Mouse (Mus musculus) intestine, postnatal 0 days (tissue): ENCODE measurements around the gene Vwce. TPM values are rescaled to one million over a fixed set of nuclear protein-coding genes. Genes with fewer than 3 reads are reported as not detected.

Experiments used
- ATAC-seq: fragments of 200-750 bp; cut with Nextera tagmentation; 2 replicates; pipeline ENCODE4 v1.8.0; 2017; ENCODE audit warnings: mild to moderate bottlenecking, moderate TSS enrichment, moderate library complexity
- H3K27ac ChIP-seq: fragments of 300-500 bp; sonication (generic); 2 replicates; pipeline ENCODE4 v1.5.1; 2014; ENCODE audit warnings: mild to moderate bottlenecking, low read depth, low read length, moderate library complexity
- H3K27me3 ChIP-seq: fragments of 300-500 bp; sonication (generic); replicated peaks from 2 replicates; pipeline ENCODE4 v1.6.1; 2014; ENCODE audit warnings: low read length, mixed read lengths; ENCODE audit not compliant: control insufficient read depth, insufficient read depth
- H3K36me3 ChIP-seq: fragments of 300-500 bp; sonication (generic); 2 replicates; pipeline ENCODE4 v1.6.1; 2014; ENCODE audit warnings: mild to moderate bottlenecking, moderate library complexity; ENCODE audit not compliant: control insufficient read depth, insufficient read depth
- H3K4me1 ChIP-seq: fragments of 300-500 bp; sonication (generic); replicated peaks from 2 replicates; pipeline ENCODE4 v1.6.1; 2014; ENCODE audit warnings: antibody characterized with exemption, low read length, mixed read lengths; ENCODE audit not compliant: control insufficient read depth, insufficient read depth
- H3K4me2 ChIP-seq: fragments of 300-500 bp; sonication (generic); replicated peaks from 2 replicates; pipeline ENCODE4 v1.6.1; 2014; ENCODE audit warnings: low read depth, mild to moderate bottlenecking, moderate library complexity
- H3K4me3 ChIP-seq: fragments of 300-500 bp; sonication (generic); 2 replicates; pipeline ENCODE4 v1.5.1; 2014; ENCODE audit warnings: low read depth, low read length
- H3K9ac ChIP-seq: fragments of 300-500 bp; sonication (generic); 2 replicates; pipeline ENCODE4 v1.6.1; 2014; ENCODE audit warnings: mild to moderate bottlenecking, low read depth, low read length
- H3K9me3 ChIP-seq: fragments of 300-500 bp; sonication (generic); 2 replicates; pipeline ENCODE4 v1.6.1; 2016; ENCODE audit warnings: mixed run types; ENCODE audit not compliant: control insufficient read depth
- CTCF ChIP-seq: sonication (generic); IDR thresholded peaks from 2 replicates; pipeline ENCODE4 v1.5.1; 2016; ENCODE audit warnings: low read depth, mild to moderate bottlenecking, control low read depth, antibody characterized with exemption, moderate library complexity
- WGBS: fragments of 180-500 bp; shearing (Covaris S2); extraction: QIAGEN DNeasy Blood & Tissue Kit; methylation state at CpG from one replicate; pipeline ENCODE4 v1.1.7; 2014; 5-methylcytosine and 5-hydroxymethylcytosine counted together
- polyA plus RNA-seq: library from polyadenylated mRNA; unstranded; fragments of >200 nt; fragmentation: Nextera tagmentation; extraction: Ambion mirVana; gene quantifications from 2 replicates; pipeline ENCODE4 v1.2.1, GENCODE M21; 2015

Gene Vwce
- polyA plus RNA-seq, 1 experiment from 2014 or later, result 7.1 TPM

- no peak overlapping the region for H3K27ac ChIP-seq
- no peaks in the 10 kb centered on the region for H3K27me3 ChIP-seq
- no peak for TF ChIP-seq CTCF
- ATAC-seq, result no peak
- H3K4me1 ChIP-seq, result peaks cover 4% of the 10 kb centered on the region; the same call in 1 of the 2 replicates
- no peaks in the 10 kb centered on the region for H3K9me3 ChIP-seq
- no peaks in the 10 kb centered on the region for H3K36me3 ChIP-seq
- H3K4me3 ChIP-seq, result no peak overlapping the region
- WGBS, result 81% methylated on average over 5 of the region's 5 CpGs
- no peak overlapping the region for H3K9ac ChIP-seq
- no peak overlapping the region for H3K4me2 ChIP-seq
These were observed 27.4 kb downstream of the Vwce start for GRCm38 (mm10) chr19:10661373-10661772.

DNA sequence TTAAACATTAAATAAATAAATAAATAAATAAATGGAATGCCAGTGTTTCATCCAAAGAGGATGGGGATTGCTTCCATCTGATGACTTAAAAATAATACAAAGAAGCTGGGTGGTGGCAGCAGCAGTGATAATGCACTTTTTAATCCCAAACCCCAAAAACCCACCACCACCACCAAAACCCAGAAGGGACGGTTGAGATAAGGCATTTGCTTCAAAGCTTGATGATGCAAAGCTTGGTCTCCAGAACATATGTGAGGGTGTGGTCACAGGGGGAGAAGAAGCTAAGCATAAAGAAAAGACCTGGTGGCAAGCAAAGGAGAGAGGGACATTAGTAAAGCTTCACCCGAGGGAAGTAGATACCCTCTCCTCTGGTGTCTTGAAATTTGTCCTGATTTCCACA is 27.9 kb downstream of the Vwce start:
- no peaks in the 10 kb centered on the region for H3K27me3 ChIP-seq
- no peaks in the 10 kb centered on the region for H3K36me3 ChIP-seq
- peaks cover 4% of the 10 kb centered on the region; the same call in 1 of the 2 replicates for H3K4me1 ChIP-seq
- no peak overlapping the region for H3K27ac ChIP-seq
- H3K9ac ChIP-seq, result no peak overlapping the region
- no peak for ATAC-seq
- no peak overlapping the region for H3K4me3 ChIP-seq
- no peak for TF ChIP-seq CTCF
- no peak overlapping the region for H3K4me2 ChIP-seq
- H3K9me3 ChIP-seq, result no peaks in the 10 kb centered on the region
- 92% methylated on average over 2 of the region's 2 CpGs for WGBS

DNA sequence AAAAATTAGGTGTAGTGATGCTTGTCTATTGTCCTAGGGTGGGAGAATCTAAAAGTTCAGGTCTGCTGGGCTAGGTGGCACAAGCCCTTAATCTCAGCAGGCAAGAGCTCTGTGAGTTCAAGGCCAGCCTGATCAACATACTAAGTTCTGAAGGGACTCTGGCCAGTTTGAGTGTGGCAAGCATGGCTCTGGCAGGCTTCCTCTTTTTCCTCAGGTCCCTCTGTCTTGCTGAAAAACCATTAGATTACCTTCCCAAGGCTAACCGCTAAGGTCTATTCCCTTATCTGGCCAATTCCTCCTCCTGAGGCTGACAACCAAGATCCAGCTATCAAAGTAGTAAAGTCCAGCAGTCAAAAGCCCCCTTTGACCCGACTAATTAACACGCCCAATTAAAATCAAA is 28.7 kb downstream of the Vwce start:
- 52% methylated on average over 3 of the region's 3 CpGs for WGBS
- TF ChIP-seq CTCF, result no peak
- Histone ChIP-seq H3K27me3 (no peaks in the 10 kb centered on the region), H3K9me3 (no peaks in the 10 kb centered on the region), H3K9ac (no peak overlapping the region), H3K36me3 (no peaks in the 10 kb centered on the region), H3K4me2 (no peak overlapping the region), H3K4me3 (no peak overlapping the region), H3K4me1 (peaks cover 4% of the 10 kb centered on the region; the same call in 1 of the 2 replicates), H3K27ac (no peak overlapping the region)
- ATAC-seq, result no peak

GRCm38 (mm10) chr19:10665093-10665492 is 31.1 kb downstream of the Vwce start:
- H3K36me3 ChIP-seq, result no peaks in the 10 kb centered on the region
- 54% methylated on average over 3 of the region's 3 CpGs for WGBS

GRCm38 (mm10) chr19:10665499-10665898 is 31.5 kb downstream of the Vwce start:
- peak; percentile 91 for TF ChIP-seq CTCF
- no peak overlapping the region for H3K4me3 ChIP-seq
- WGBS, result 12% methylated on average over 2 of the region's 2 CpGs

More at GRCm38 (mm10) chr19:10665093-10665492, 31.1 kb downstream of the Vwce start:
- no peak overlapping the region for H3K4me2 ChIP-seq
- no peak overlapping the region for H3K27ac ChIP-seq
- no peaks in the 10 kb centered on the region for H3K9me3 ChIP-seq
- H3K9ac ChIP-seq, result no peak overlapping the region
- ATAC-seq, result no peak
- no peak for TF ChIP-seq CTCF
- no peak overlapping the region for H3K4me3 ChIP-seq
- H3K4me1 ChIP-seq, result no peaks in the 10 kb centered on the region
- H3K27me3 ChIP-seq, result no peaks in the 10 kb centered on the region

DNA sequence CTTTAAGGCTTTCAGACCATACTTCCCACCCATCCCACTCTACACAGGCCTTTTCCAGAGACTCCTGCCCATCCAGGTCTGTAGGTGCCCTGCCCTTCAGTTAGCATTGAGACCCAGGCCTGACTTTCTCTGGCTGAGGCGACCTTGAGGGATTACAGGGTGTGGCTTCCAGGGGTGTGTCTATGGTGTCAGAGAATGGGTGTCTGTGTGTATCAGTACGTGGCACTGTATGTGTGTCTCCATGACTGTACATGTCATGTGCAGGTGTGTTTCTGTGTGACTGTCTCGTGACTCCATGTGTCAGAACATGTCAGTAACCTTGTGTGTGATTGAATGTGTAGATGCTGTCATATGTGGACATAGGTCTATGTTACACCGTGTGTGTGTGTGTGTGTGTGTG is 37.3 kb downstream of the Vwce start:
- TF ChIP-seq CTCF, result no peak
- 0 out of 2 replicates have a peak, but pooled peaks have one; percentile 2 for ATAC-seq
- H3K9ac ChIP-seq, result no peak overlapping the region
- no peaks in the 10 kb centered on the region for H3K4me1 ChIP-seq
- no peak overlapping the region for H3K4me2 ChIP-seq
- no peaks in the 10 kb centered on the region for H3K9me3 ChIP-seq
- H3K27ac ChIP-seq, result 0 out of 2 replicates have a peak overlapping the region, but pooled peaks have one; percentile 57
- WGBS, result 70% methylated on average over 4 of the region's 4 CpGs
- no peaks in the 10 kb centered on the region for H3K27me3 ChIP-seq
- no peak overlapping the region for H3K4me3 ChIP-seq
- no peaks in the 10 kb centered on the region for H3K36me3 ChIP-seq

More at GRCm38 (mm10) chr19:10665499-10665898, 31.5 kb downstream of the Vwce start:
- H3K9ac ChIP-seq, result no peak overlapping the region
- no peak overlapping the region for H3K27ac ChIP-seq
- H3K9me3 ChIP-seq, result no peaks in the 10 kb centered on the region
- peak; percentile 46; the same call in 1 of the 2 replicates for ATAC-seq
- H3K36me3 ChIP-seq, result no peaks in the 10 kb centered on the region
- no peaks in the 10 kb centered on the region for H3K27me3 ChIP-seq
- H3K4me1 ChIP-seq, result no peaks in the 10 kb centered on the region
- H3K4me2 ChIP-seq, result no peak overlapping the region

DNA sequence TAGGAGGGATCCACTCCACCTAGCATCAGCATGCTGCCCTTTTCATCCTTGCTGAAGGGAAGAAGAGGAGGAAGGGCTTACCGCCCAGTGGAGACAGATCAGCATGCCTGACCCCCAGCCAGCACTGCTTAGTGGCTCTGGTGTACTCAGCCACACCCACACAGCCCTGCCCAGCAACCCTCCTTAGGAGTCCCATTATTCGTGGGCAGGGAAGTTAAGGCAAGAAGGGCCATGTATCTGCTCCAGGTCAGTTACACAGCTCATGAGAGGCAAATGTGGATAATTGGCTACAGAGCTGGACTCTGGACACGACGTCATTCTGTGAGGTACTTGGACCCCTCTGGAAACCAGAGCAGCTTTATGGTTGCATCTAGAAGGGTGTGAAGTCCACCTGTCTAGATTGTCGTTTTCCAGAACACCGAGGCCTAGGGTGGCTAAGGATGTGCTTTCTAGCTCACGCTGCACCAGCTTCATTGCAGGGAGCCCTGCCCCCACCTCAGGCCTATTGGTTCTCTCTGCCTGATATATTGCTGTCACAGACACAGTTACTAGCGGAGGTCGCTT is 37.9 kb downstream of the Vwce start:
- peak; percentile 87 for ATAC-seq
- 37% methylated on average over 9 of the region's 9 CpGs for WGBS
- no peak overlapping the region for H3K9ac ChIP-seq
- H3K27me3 ChIP-seq, result no peaks in the 10 kb centered on the region
- peak overlapping the region; percentile 57 for H3K27ac ChIP-seq
- no peaks in the 10 kb centered on the region for H3K4me1 ChIP-seq
- H3K4me2 ChIP-seq, result no peak overlapping the region
- no peak overlapping the region for H3K4me3 ChIP-seq
- H3K9me3 ChIP-seq, result no peaks in the 10 kb centered on the region
- no peaks in the 10 kb centered on the region for H3K36me3 ChIP-seq
- no peak for TF ChIP-seq CTCF
